In the genomic region with DNA sequence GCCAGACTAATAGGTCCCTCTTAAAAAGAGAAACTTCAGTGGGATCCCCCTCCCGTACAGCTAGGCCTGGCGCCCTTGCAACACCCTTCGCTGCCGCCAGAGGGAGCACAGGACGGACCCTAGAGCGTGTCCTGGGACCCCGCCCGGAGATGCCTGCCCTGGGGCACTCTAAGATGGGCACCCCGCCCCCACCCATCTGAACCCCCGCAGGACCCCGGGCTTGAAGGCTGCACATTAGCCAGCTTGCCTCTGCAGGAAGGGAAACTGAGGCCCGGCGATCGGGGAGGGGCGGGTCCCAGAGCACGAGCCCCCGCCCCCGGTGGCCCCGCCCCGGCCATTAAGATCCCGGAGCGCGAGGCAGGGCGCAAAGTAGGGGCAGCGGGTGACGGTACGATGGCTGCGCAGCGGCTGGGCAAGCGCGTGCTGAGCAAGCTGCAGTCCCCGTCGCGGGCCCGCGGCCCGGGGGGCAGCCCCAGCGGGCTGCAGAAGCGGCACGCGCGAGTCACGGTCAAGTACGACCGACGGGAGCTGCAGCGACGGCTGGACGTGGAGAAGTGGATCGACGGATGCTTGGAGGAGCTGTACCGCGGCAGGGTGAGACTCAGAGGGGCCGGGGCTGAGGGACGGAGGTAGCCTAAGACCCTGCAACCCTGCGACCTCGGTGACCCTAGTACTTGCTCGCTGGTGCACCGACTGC, we compare ENCODE assay signal across 8 mouse cellular contexts. TPM values are rescaled to one million over a fixed set of nuclear protein-coding genes. Genes with fewer than 3 reads are reported as not detected.
DNase-seq lines count a peak whose midpoint lies in the region; ATAC-seq and TF ChIP-seq lines count a peak whose summit lies in the region.

Gene Ppp1r14a, plus strand, starts transcription at position 367 of the 697 bp plus-strand sequence.

- H3K9me3 ChIP-seq in embryonic facial prominence, embryonic 15.5 days (replicated peaks): no peaks in the 10 kb centered on the region
- H3K9me3 ChIP-seq in heart, embryonic 13.5 days: no peaks in the 10 kb centered on the region
- H3K9me3 ChIP-seq in lung, embryonic 14.5 days (ENCODE audit: low read depth, low read length): no peaks in the 10 kb centered on the region

- H3K4me2 ChIP-seq in embryonic facial prominence, embryonic 15.5 days (replicated peaks): peak within 1 kb of the TSS; percentile 92
- peak within 1 kb of the TSS; percentile 90 for H3K4me2 ChIP-seq in heart, embryonic 13.5 days
- peak within 1 kb of the TSS; percentile 79 for H3K4me2 ChIP-seq in lung, embryonic 14.5 days

- peak; percentile 60 for DNase-seq in CD4-positive helper T cell, adult 2 months (ENCODE audit: low read depth, low spot score)
- DNase-seq in adrenal gland, postnatal 14 days: peak; percentile 84
- peak; percentile 71 to 84 for DNase-seq in kidney, postnatal 25 days
- DNase-seq in lung, embryonic 14.5 days: peak; percentile 92
- peak; percentile 94 for DNase-seq in thymus, postnatal 4 days

- H3K4me3 ChIP-seq in embryonic facial prominence, embryonic 15.5 days (replicated peaks): peak within 1 kb of the TSS; percentile 62
- peak within 1 kb of the TSS; percentile 65 for H3K4me3 ChIP-seq in heart, embryonic 13.5 days
- peak within 1 kb of the TSS; percentile 61 for H3K4me3 ChIP-seq in lung, embryonic 14.5 days (ENCODE audit: low read depth, low read length)

- H3K36me3 ChIP-seq in embryonic facial prominence, embryonic 15.5 days: no peaks in the 10 kb centered on the region
- no peaks in the 10 kb centered on the region for H3K36me3 ChIP-seq in heart, embryonic 13.5 days
- peaks cover 13% of the 10 kb centered on the region; the same call in 1 of the 2 replicates for H3K36me3 ChIP-seq in lung, embryonic 14.5 days (ENCODE audit: insufficient read depth)

- peak within 1 kb of the TSS; percentile 33 for H3K9ac ChIP-seq in embryonic facial prominence, embryonic 15.5 days
- H3K9ac ChIP-seq in heart, embryonic 13.5 days: peak within 1 kb of the TSS; percentile 79
- H3K9ac ChIP-seq in lung, embryonic 14.5 days: peak within 1 kb of the TSS; percentile 74

- under 1% methylated on average over 53 of the region's 59 CpGs for WGBS in embryonic facial prominence, embryonic 15.5 days
- under 1% methylated on average over 59 of the region's 59 CpGs for WGBS in heart, embryonic 13.5 days
- under 1% methylated on average over 53 of the region's 59 CpGs for WGBS in lung, embryonic 14.5 days

- peaks cover 50% of the 10 kb centered on the region for H3K4me1 ChIP-seq in embryonic facial prominence, embryonic 15.5 days
- H3K4me1 ChIP-seq in heart, embryonic 13.5 days: peaks cover 50% of the 10 kb centered on the region
- H3K4me1 ChIP-seq in lung, embryonic 14.5 days (ENCODE audit: insufficient read depth): peaks cover 32% of the 10 kb centered on the region

- peak; percentile 92 for TF ChIP-seq CTCF in lung, embryonic 14.5 days (IDR thresholded peaks at IDR 0.05; ENCODE audit: low read depth)

- H3K27ac ChIP-seq in embryonic facial prominence, embryonic 15.5 days (replicated peaks): peak within 1 kb of the TSS; percentile 73
- H3K27ac ChIP-seq in heart, embryonic 13.5 days (replicated peaks): peak within 1 kb of the TSS; percentile 52
- H3K27ac ChIP-seq in lung, embryonic 14.5 days (ENCODE audit: low read depth): peak within 1 kb of the TSS; percentile 99

- peak; percentile 55 for ATAC-seq in embryonic facial prominence, embryonic 15.5 days (ENCODE audit: insufficient number of reproducible peaks, low FRiP score, low TSS enrichment, low read depth)
- no peak; the same call in 1 of the 2 replicates for ATAC-seq in heart, embryonic 13.5 days (ENCODE audit: extremely low read depth, insufficient number of reproducible peaks, low FRiP score, low TSS enrichment)
- ATAC-seq in lung, embryonic 14.5 days (ENCODE audit: insufficient read depth): peak; percentile 28
- ATAC-seq in neutrophil, adult 5-6 weeks (ENCODE audit: extremely low read depth, insufficient number of reproducible peaks, low FRiP score, poor library complexity, severe bottlenecking): peak; percentile 44; the same call in 1 of the 2 replicates

- no peaks in the 10 kb centered on the region for H3K27me3 ChIP-seq in embryonic facial prominence, embryonic 15.5 days
- H3K27me3 ChIP-seq in heart, embryonic 13.5 days (replicated peaks): peaks cover 69% of the 10 kb centered on the region
- no peaks in the 10 kb centered on the region for H3K27me3 ChIP-seq in lung, embryonic 14.5 days (ENCODE audit: insufficient read depth, low read length)

RNA-seq across cellular contexts. Expression of gene Ppp1r14a, which starts in this region (rescaled TPM):
- 10.9 and 12.4 TPM in 2 replicates for total RNA-seq in adrenal gland, postnatal 14 days (2021)
- polyA plus RNA-seq in embryonic facial prominence, embryonic 15.5 days (2015; fragmentation: Nextera tagmentation; extraction: Ambion mirVana): 17.3 and 18.1 TPM in 2 replicates
- 13.3 and 14.9 TPM in 2 replicates for polyA plus RNA-seq in heart, embryonic 13.5 days (2015; fragmentation: Nextera tagmentation; extraction: Ambion mirVana)
- 114 and 127 TPM in 2 replicates for polyA plus RNA-seq in lung, embryonic 14.5 days (2014; fragmentation: Nextera tagmentation; extraction: Ambion mirVana)
- total RNA-seq in neutrophil, adult 5-6 weeks (2017): not detected in 2 replicates

Comparison
In these comparisons a context has a peak if more than half of its experiments do, and no peak if none do; other contexts are left out.
1. RNA of gene Ppp1r14a (total RNA-seq): 10.9 to 12.4 TPM in adrenal gland, postnatal 14 days; not detected in neutrophil, adult 5-6 weeks; every median in the first group is over 10 times any median in the second.
2. Peak in ATAC-seq in neutrophil, adult 5-6 weeks; RNA of the gene not detected or under 1 TPM.
3. Peak in every context shown above with its lines, with median percentiles within 50 percentile points of each other: DNase-seq, H3K27ac ChIP-seq, H3K4me2 ChIP-seq, H3K4me3 ChIP-seq and H3K9ac ChIP-seq.